Mouse (Mus musculus) olfactory bulb, adult 2 months (tissue): ENCODE results near the gene AA467197.

Experiments used
- CTCF ChIP-seq: fragments of 200-500 bp; IDR thresholded peaks from 2 replicates; pipeline ENCODE4 v1.5.1; 2012; ENCODE audit warnings: low read depth, mild to moderate bottlenecking, low read length, moderate library complexity; ENCODE audit not compliant: insufficient read depth
- POLR2A ChIP-seq: fragments of 200-500 bp; IDR thresholded peaks from 2 replicates; pipeline ENCODE4 v1.6.1; 2012; ENCODE audit warnings: mild to moderate bottlenecking, low read depth, low read length, moderate library complexity; ENCODE audit not compliant: insufficient read depth

DNA sequence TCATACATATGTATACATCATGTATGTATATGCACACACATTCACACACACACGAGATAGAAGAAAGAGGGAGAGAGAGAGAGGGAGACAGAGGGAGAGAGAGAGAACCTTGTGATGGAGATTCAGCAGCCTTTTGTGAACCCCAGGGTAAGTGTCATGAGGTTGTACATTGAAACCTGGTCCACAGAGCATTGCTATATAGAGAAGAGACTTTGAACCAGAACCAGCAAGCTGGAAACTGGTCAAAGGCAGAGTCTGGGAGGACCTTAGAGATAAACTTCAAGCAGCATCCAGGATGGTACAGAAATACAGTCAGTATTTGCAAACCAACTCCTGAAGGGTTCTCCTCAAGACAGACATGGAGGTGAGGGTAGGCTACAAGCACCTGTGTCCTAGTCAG is 46.4 kb upstream of the AA467197 start:
- TF ChIP-seq CTCF = no peak
- no peak for TF ChIP-seq POLR2A
